Mouse (Mus musculus): ENCODE measurements around the gene Gpank1.

DNA sequence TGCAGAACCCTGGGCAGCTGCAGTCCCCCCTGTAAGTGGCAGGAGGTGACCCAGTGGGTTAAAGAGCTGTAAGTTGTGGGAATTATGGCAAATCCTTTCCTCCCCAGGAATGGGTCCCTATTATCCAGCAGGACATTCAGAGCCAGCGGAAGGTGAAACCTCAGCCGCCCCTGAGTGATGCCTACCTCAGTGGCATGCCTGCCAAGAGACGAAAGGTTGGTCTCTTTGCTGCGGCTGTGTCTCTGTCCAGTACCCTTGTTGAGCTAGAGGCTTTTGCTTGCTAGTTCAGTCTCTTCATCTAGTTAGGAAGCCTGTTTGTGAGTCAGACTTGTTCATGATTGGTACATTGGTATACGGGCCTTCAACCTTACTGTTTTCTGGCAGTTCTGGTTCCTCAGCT lies 24.9 kb downstream of the Gpank1 start:
- TF ChIP-seq CTCF (IDR thresholded peaks at IDR 0.05; ENCODE audit: low read depth) (no peak), EP300 (IDR thresholded peaks at IDR 0.05; ENCODE audit: low read depth) (no peak)

Measured in heart, postnatal 0 days (tissue).